Mouse (Mus musculus) thymus, postnatal 36 days (tissue): ENCODE data around the gene Rps6kb1.

Experiments
- DNase-seq, 2 experiments: peaks; one replicate each; pipeline ENCODE4 v3.0.0; 2022; ENCODE audit warnings: mixed read lengths in 2 of 2

Gene Rps6kb1

DNA sequence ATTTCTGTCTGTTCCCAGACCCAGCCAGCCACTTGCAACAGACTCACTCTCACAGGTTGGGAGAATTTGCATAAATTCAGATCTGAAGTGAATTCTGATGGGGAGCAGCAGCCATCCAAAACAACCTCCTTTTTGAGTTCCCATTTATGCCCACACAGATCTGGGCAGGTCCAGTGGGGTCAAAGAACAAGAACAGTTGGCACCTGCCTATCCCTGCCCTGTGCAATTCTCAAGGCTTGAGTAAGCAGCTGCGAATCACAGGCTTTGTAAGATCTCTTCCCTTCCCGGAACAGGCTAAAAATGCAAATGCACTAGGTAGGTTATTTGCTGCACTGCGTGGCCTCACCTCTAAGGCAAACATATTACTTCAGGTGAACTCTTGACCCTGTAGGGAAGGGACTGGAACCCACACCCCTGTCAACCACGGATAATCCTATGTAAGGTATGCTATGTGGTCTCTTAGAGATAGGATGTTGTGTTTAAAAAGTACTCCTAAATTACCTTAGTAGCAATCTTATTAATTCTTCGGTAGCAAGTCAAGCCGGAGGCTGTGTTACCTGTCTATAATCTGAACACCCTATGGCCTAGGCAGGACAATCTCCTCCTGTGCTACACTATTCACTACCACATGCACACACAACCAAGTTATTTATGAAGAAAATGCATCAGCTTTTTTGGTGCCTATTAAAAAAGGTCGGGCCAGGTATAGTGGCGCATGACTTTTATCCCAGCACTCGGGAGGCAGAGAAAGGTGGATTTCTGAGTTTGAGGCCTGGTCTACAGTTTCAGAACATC is 35.9 kb upstream of the Rps6kb1 start:
- no peak for DNase-seq

DNA sequence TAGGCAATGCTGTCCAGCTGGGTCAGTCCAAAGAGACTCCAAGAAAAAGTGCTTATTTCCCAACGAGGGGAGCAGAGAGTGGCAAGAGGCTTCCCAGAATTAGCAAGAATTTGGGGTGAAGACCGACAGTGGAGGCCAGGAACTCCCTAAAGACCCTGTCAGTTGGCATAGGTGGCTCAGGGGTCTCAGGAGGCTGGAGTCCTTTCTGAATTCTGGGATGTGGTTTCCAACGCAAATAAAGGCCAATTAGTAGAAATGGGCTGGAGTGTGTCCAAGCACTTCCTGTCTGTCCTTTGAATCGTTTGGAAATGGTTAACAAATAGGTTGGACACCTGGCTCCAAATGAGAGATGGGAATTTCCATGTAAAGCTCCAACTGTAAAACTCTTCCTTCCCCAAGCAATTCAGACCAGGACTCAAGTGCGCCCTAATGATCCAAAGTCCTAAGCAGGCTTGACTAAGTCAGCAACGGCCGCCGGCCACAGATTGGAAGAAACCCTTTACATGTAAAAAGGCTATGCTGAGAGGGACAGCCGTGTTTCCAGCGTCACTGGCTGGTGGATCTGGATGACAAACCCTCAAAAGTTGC is 35.2 kb upstream of the Rps6kb1 start:
- no peak for DNase-seq

DNA sequence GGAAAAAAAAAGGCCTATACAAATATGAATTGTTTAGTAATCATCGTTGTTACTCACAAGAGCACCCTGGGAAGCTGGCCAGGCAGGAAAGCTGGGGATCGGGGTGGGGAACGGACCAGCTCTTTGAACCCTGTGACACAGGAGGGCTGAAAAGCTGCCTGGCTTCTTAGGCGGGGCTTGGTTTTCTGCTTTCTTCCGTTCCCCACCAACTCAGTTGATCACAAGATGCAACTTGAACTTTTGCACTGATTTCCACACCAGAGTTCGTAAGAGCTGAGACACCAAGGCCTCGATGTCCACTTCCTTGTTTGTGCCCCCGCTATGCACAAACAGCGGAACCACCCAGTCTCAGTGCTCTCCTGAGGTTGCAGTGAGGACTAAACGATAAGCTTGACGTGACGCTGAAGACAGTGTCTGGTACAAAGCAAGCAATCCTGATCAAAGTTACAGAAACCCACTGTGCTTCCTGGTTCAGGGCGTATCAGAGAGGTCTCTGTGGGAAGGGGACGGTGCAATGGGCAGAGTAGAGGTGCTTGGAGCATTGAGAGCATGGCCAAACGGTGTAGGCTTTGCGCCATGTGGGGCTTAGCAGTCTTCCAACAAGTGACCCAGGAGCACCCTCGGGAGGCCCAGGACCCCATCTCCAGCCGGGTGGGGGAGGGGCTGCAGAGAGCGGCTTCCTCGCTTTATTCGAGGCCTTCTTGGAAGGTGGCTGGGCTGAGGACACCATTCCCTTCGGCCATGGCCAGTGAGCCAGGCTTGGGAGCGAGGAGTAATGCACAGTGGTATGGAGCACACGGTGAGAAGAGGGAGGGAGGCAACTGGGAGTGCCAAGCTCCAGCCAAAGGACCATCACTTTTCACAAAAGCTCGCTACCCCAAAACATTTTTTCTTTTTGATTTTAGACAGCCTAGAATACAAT is 34.5 kb upstream of the Rps6kb1 start:
- peak; percentile 57 to 61 for DNase-seq

DNA sequence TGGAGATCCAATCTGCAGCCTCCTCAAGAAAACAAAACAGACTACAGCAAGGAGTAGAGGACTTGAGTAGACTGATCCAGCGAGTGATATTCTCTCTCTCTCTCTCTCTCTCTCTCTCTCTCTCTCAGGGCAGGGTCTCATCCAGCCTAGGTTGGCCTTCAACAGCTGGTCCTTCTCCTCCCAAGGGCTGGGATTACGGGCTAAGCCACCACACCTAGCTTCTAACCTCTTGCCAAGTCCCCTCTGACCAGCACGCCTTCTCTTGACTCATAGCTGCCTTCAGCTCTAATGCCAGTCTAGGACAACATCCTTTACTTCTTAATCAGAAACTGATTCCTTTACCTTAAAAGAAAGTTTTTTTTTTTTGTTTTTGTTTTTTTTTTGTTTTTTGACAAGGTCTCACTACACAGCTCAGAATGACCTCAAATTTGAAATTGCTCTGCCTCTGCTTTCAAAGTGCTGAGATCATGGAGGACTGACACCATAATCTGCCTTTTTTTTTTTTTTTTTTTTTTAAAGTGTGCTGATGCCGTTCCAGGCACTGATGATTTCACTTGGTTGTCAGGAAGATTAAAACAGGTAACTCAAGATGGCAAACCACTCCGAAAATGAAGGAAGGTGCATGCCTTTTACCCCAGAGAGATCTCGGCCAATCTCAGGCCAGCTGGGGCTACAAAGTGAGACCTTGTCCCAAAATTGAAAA is 33.7 kb upstream of the Rps6kb1 start:
- DNase-seq, result no peak

DNA sequence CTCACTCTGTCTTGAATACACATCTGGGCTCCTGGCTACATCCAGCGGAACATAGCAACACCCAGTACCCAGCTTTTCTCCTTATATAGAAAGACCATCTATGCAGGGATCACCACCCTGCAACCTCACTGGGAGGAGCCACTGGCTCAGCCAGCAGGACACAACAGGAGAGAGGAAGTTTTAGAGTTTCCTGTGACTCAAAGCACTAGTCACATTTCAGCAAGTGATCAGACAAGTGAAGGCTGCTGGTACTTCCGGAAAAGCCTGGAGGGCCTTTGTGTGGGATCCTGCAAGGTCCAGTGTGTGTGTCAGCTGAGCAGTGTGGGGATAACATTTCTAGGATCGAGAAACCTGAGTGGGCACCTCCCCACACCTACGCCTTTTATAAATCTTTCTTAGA is 32.6 kb upstream of the Rps6kb1 start:
- DNase-seq, result peak in 1 of 2 experiments; percentile 23

DNA sequence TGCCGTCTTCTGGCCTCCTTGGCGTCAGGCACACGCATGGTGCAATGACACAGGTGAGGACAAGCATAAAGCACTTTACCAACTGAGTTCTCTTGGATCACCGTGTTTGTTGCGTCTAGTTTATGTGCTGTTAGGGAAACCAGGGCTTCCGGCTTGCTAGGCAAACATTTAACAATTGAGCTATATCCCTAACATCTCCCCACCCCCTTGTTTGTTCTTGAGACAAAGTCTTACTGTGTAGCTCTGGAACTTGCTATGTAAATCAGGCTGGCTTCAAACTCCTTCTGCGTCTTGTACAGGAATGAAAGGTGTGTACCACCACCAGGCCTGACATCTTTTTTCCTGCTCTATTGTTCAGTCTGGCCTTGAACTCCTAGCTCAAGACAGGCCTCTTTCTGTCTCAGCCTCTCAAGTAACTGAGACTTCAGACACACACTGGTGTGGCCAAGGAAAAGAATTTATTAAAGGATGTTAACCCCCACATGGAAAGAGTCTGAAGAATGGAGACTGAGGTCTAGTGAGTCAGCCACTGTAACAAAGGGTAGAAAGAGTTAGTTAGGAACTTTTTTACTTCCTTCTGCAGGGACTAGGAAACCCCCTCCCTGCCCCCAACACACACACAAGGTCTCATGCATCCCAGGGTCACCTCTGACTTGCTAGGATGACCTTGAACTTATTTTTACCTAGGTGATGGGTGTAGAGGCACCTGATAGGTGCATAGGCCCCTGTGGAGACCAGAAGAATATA is 31.2 kb upstream of the Rps6kb1 start:
- DNase-seq, result no peak

DNA sequence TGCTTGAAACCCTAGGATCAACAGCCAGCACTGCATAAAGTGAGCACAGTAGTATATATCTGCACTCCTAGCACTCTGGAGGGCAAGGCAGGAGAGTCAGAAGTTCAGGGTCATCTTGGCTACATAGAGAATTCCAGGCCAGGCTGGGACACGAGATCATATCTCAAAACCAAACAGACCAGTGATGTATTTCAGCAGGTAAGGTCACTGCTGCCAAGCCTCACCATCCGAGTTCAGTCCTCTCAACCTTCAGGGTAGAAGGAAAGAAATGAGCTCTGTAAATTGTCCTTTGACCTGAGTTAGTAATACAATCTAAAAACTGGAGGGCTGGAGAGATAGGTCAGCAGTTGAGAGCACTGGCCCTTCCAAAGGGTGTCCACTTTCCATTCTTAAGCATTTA is 29.8 kb upstream of the Rps6kb1 start:
- DNase-seq, result no peak

DNA sequence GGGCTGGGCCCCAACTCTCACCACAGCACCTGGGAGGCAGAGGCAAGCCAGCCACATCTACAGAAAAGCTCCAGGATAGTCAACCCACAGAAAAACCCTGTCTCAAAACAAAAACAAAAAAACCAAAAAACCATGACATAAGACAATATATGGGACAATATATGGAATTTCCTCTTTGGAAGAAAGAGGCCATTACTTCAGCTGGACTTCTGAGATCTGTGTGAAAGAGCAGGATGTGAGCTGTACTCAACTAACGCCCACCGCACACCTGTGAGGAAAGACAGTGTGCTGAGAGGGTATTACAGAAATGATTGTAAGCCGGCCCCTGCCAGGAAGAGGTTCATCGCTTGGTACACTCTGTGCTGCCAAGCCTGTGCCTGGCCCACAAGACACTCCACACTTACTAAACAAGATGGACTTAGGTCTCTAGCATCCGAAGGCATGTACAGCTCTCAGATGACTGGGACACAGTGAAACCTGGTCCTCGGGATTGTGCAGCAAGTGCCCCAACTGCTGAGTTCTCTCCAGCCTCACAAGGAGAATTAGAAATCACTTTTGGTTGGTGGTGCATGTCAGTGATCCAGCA is 29.1 kb upstream of the Rps6kb1 start:
- DNase-seq, result peak; percentile 44 to 58

DNA sequence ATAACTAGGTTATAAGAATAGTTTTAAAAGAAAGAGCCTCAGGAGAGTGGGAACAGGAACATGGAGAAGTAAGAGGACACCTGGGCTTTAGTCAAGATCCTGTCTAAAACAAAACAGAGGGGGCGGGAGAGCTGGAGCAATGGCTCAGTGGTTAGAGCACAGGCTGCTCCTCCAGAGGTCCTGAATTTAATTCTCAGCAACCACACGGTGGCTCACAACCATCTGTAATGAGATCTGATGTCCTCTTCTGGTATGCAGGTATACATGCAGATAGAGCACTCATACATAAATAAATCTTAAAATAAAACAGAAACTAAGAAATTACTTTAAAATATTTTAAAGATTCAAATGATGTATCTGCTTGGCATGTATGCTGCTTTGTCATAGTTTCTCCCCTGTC is 28.0 kb upstream of the Rps6kb1 start:
- DNase-seq, result no peak

DNA sequence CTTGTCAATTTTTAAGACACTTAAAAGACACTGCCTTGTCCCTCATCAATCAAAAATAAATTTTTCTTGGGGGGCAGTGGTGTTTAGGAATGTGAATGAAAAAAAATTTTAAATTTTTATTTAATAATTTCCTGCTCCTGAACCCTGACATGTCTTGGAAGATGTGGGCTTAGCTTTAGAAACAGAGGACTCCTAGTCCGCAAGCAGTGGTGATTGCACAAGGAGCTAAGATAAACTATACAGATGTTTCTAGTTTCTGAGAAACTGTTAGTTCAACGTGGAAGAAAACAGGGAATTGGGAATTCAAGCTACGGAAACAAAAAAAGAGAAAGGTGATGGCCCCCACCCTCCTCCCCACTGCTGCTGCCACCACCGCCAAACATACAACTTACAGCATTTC is 27.3 kb upstream of the Rps6kb1 start:
- no peak for DNase-seq

DNA sequence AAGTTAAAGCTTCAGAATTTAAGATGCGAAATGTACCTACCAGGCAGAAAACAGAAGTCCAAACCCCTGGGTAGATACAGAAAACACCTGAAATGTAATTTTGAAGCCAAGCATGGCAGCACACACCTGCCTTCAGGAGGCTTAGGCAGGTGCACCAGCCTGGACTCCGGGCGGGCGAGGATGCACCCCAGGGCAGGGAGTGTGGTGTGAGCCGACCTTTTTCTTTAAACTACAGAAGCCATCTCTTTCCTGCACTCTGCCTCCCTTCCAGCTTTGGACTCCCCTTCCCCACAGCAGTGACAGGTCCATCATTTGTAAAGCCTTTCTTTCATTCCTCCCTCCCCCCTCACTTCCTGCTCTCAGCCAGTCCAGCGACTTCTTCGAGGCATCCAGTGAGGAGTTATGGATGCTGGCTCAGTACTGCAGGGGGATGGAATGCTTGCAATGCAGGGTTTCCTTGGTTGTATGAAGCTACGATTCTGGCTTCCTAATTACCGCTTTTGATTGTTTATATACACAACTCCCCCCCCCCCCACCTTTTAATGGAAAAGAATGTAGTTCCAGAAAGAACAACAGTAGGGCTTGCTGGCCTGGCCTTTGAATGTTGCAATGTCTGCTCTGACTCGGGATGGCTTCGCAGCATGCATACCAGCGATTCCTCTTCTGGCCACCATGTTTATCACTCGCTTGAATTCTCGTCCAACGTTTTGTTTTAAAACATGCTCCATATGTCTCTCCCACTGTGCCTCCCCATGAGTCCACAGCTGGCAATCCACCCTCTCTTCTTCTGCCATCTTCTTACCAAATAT is 26.6 kb upstream of the Rps6kb1 start:
- DNase-seq, result no peak

DNA sequence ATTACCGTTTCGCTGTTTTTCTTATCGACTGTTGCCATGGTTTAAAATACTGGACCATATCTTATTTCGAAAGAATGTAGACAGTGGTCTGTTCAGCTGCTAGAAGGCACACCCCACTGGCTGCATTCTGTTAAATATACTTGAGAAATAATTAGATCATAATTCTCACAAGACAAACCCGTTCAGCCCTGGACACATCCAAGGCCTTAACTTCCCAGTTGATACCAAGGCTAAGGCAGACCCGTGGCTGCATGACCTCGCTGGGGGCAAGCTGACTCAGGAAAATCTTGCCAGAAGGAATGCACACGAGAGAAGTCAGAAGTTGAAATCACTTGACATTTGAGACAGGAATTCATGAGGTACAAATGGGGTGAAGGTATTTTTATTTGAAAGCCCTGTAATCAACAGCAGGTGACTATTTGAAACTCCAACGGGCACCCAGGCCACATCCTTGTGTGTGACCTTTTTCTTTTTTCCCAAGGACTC is 25.7 kb upstream of the Rps6kb1 start:
- no peak for DNase-seq

DNA sequence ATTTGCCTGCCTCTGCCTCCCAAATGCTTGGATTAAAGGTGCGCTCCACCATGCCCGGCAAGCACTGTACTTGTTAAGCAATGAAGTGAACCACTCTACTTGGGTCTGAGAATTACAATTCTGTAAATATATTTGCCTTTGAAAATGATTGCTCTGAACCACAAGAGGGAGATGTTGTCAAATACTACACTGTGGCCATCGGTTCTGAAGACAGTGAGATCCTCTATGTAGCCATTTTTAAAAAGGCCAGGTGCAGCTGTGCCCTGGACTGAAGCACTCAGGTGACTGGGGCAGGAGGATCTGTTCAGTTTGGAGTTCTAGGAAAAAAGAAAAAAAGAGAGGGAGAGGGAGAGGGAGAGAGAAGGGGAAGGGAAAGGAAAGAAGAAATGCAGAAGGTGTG is 23.8 kb upstream of the Rps6kb1 start:
- DNase-seq, result no peak

DNA sequence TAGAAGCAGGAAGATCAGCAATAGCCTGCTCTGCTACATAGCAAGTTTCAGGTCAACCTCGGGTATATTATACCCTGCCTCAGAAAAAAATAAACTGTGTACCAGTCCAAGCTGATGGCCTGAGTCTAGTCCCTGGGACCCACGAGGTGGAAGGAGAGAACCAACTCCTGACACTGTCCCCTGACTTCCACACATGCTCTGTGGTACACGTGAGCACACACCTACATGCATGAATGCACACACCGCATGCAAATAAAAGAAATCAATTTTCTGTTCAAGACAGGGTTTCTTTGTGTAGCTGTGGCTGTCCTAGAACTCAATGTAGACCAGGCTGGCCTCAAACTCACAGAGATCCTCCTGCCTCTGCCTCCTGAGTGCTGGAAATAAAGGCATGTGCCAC is 13.7 kb upstream of the Rps6kb1 start:
- no peak for DNase-seq

DNA sequence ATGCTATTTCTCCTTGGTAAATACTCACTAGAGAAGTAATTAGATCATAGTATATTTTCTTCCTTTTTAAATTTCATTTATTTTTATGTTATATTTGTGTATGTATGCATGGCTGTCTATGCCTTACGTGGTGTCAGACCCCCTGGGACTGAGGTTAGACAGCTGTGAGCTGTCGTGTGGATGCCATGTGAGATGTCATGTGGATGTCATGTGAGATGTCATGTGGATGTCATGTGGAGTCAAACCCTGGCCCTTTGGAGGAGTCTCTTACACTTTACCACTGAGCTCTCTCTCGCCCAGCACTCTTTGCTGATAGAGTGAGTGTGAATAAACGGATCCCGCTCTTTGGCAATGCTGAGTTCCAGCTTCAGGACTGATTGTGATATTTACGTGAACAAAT is 8.9 kb upstream of the Rps6kb1 start:
- no peak for DNase-seq

DNA sequence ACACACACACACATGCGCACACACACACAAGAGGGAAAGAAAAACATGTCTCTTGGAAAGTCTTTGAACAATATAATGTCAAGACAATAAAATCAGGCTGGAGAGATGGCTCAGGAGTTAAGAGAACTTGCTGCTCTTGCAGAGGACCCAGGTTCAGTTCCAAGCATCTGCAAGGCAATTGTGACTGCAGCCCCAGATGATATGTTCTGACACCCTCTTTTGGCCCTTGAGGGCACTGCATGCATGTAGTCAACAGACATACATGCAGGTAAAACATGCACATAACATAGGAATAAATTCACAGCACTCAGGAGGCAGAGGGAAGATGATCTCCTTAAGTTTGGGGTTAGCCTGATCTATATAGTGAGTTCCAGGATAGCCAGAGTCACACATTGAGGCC is 2.8 kb upstream of the Rps6kb1 start:
- peak; percentile 28 to 42 for DNase-seq

DNA sequence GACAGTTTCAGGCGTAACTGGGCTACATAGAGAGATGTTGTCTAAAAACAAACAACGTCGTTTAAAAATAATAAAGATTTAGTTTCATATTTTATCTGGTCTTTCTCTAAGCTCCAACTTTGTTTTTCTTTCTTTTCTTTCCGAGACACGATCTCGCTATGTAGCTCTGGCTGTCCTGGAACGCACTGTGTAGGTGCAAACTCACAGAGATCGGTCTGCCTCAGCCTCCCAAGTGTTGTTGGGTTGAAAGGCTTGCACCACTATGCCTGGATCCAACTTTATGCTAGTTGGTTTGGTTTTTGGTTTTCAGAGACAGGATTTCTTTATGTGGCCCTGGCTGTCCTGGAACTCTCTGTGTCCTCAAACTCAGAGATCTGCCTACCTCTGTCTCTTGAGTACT is 951 bp upstream of the Rps6kb1 start:
- DNase-seq, result peak in 1 of 2 experiments; percentile 7

DNA sequence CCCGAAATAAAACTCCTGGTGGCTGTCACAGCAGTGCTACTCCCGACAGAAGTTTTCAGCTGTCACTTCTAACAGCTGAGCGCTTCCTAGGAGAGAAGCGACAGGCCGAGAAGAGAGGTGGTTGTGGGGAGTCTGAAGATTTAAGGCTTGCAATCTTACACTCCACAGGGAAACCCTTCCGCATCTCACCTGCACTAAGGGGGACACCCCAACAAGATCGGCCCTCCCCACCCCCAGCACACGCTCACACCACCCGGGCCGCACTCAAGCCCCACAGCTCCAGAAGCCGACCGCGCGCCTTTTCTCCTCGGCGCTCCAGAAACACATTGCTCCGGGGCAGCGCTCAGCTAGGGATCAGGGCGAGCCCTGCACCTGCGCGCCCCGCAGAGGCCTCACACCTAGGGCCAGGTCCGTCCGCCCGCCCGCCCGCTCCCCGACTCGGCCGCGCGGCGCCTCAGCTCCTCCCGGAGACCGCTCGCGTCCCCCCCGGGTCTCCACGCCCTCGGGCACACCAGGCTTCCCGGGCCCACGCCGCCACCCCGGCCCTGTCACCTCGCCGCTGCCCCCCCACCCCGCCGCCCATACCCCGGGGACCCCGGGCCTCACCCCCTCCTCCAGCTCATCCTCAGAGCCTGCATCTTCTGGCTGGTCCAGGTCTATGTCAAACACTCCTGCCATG is 506 bp downstream of the Rps6kb1 start:
- no peak for DNase-seq

DNA sequence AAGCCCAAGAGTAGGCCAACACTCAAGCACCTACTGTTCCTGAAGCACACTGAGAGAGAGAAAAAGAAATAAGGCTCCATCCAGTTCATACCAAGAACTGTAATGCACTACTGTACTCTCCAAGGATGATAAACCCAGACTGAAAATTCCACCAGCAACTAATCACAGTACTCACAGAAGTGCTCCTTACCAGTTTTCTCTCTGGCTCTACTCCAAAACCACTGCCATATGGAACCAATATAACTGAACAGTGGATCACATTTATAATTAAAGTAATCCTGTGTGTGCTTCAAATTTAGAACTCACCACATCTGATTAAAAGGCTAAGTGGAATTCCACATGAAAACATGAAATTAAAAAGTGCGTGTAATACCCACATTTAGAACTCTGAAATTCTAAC is 1.8 kb downstream of the Rps6kb1 start:
- DNase-seq, result no peak

DNA sequence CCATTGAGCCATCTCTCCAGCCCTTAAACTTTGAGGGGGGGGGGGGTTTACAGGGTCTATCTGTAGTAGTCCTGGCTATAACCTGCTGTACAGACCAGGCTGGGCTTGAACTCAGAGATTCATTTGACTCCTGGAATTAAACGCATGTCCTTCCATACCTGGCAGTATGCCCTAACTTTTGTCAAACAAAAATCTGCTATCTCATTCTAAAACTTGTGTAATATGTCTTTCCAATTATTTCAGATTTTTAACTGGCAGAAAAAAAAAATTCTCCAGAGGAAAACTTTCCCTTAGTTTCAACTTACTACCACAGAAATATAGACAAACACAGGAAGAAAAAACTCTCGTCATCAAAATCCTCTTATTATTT is 4.1 kb downstream of the Rps6kb1 start:
- no peak for DNase-seq
